Mouse (Mus musculus) forebrain, postnatal 0 days (tissue): ENCODE measurements around the gene Psors1c2. TPM values are rescaled to one million over a fixed set of nuclear protein-coding genes. Genes with fewer than 3 reads are reported as not detected.

Experiments used
- ATAC-seq: fragments of 200-750 bp; cut with Nextera tagmentation; 2 replicates; pipeline ENCODE4 v1.8.0; 2017; ENCODE audit warnings: mild to moderate bottlenecking, moderate library complexity
- DNase-seq: peaks from one replicate; pipeline ENCODE4 v3.0.0-alpha.2; 2015
- H3K27ac ChIP-seq: fragments of 300-500 bp; sonication (generic); 2 replicates; pipeline ENCODE4 v1.5.1; 2014; ENCODE audit warnings: low read depth, mild to moderate bottlenecking, antibody characterized with exemption, low read length, moderate library complexity, mixed read lengths
- H3K27me3 ChIP-seq: fragments of 300-500 bp; sonication (generic); 2 replicates; pipeline ENCODE4 v1.6.1; 2014; ENCODE audit warnings: mild to moderate bottlenecking, low read length, mixed read lengths; ENCODE audit not compliant: insufficient read depth
- H3K36me3 ChIP-seq: fragments of 300-500 bp; sonication (generic); 2 replicates; pipeline ENCODE4 v1.6.1; 2014; ENCODE audit warnings: mild to moderate bottlenecking, moderate library complexity; ENCODE audit not compliant: insufficient read depth
- H3K4me1 ChIP-seq: fragments of 300-500 bp; sonication (generic); 2 replicates; pipeline ENCODE4 v1.6.1; 2014; ENCODE audit warnings: antibody characterized with exemption; ENCODE audit not compliant: insufficient read depth
- H3K4me2 ChIP-seq: fragments of 300-500 bp; sonication (generic); 2 replicates; pipeline ENCODE4 v1.6.1; 2014; ENCODE audit warnings: low read depth, mild to moderate bottlenecking, moderate library complexity
- H3K4me3 ChIP-seq: fragments of 300-500 bp; sonication (generic); 2 replicates; pipeline ENCODE4 v1.5.1; 2014; ENCODE audit warnings: low read depth, low read length, mixed read lengths
- H3K9ac ChIP-seq: fragments of 300-500 bp; sonication (generic); 2 replicates; pipeline ENCODE4 v1.6.1; 2014; ENCODE audit warnings: mild to moderate bottlenecking
- H3K9me3 ChIP-seq: fragments of 300-500 bp; sonication (generic); 2 replicates; pipeline ENCODE4 v1.6.1; 2016; ENCODE audit warnings: low read length
- CTCF ChIP-seq: sonication (generic); IDR thresholded peaks from 2 replicates; pipeline ENCODE4 v1.5.1; 2016; ENCODE audit warnings: antibody characterized with exemption, control low read depth, low read depth
- WGBS: fragments of 180-500 bp; shearing (Covaris S2); extraction: QIAGEN DNeasy Blood & Tissue Kit; methylation state at CpG from one replicate; pipeline ENCODE4 v1.1.7; 2014; 5-methylcytosine and 5-hydroxymethylcytosine counted together
- polyA plus RNA-seq: library from polyadenylated mRNA; unstranded; fragments of >200 nt; fragmentation: Nextera tagmentation; extraction: Ambion mirVana; gene quantifications from 2 replicates; pipeline ENCODE4 v1.2.1, GENCODE M21; 2015
- total RNA-seq: library from RNA; depleted of rRNA; stranded (reverse); fragments of >200 nt; gene quantifications from 2 replicates; pipeline ENCODE4 v1.2.3, GENCODE M21; 2014

The Psors1c2 gene
- total and polyA plus RNA-seq, 2 experiments from 2014 or later = 0.31 to 0.76 TPM

GRCm38 (mm10) chr17:35550143-35550494, 17.1 kb downstream of the Psors1c2 start:
- no peaks in the 10 kb centered on the region for H3K27me3 ChIP-seq
- no peak for TF ChIP-seq CTCF
- no peak overlapping the region for H3K4me3 ChIP-seq
- H3K36me3 ChIP-seq = no peaks in the 10 kb centered on the region
- ATAC-seq (no peak), DNase-seq (no peak)
- 0 out of 2 replicates have a peak, but pooled peaks cover 8% of the 10 kb centered on the region for H3K4me1 ChIP-seq
- H3K9me3 ChIP-seq = no peaks in the 10 kb centered on the region
- no peak overlapping the region for H3K4me2 ChIP-seq
- H3K9ac ChIP-seq = no peak overlapping the region
- WGBS = 95% methylated on average over 4 of the region's 4 CpGs
- no peak overlapping the region for H3K27ac ChIP-seq

GRCm38 (mm10) chr17:35550871-35551270, 17.9 kb downstream of the Psors1c2 start:
- no peak for ATAC-seq
- H3K9me3 ChIP-seq = no peaks in the 10 kb centered on the region
- 67% methylated on average over 8 of the region's 8 CpGs for WGBS
- H3K4me1 ChIP-seq = 0 out of 2 replicates have a peak, but pooled peaks cover 8% of the 10 kb centered on the region
- H3K27ac ChIP-seq = no peak overlapping the region
- H3K4me3 ChIP-seq = no peak overlapping the region
- no peaks in the 10 kb centered on the region for H3K27me3 ChIP-seq
- H3K36me3 ChIP-seq = no peaks in the 10 kb centered on the region
- no peak overlapping the region for H3K9ac ChIP-seq
- H3K4me2 ChIP-seq = no peak overlapping the region
- no peak for TF ChIP-seq CTCF
- no peak for DNase-seq

DNA sequence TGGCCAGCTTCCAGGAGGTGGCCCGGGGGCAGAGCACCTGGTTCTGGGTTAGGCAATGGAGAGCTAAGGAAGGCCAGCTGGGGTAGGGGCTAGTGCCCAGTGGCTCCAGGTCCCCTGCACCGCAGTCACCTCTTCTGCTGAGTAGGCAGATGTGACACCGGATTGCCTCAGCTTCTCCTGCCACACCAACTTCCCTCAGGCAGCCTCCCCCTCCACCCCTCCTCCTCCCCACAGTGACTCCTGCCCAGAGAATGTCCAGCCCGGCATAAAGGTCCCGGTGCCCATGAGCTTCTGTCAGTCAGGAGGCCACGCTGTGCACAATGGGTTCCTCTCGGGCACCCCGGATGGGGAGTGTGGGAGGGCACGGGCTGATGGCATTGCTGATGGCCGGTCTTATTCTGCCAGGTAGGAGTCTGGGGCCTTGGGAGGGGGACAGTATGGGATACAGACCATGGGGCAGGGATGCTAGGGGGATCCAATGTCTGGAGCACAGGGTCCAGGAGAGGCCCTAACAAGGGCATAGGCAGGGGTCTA, 18.9 kb downstream of the Psors1c2 start, which contains the start of gene Cdsn:
Gene Cdsn (plus strand): TSS at position 248 of the 534 bp plus-strand sequence.
- H3K4me1 ChIP-seq = 0 out of 2 replicates have a peak, but pooled peaks cover 8% of the 10 kb centered on the region
- no peak for TF ChIP-seq CTCF
- WGBS = 74% methylated on average over 10 of the region's 10 CpGs
- no peak within 1 kb of the TSS for H3K27ac ChIP-seq
- no peak for DNase-seq
- no peaks in the 10 kb centered on the region for H3K36me3 ChIP-seq
- ATAC-seq = no peak
- no peak within 1 kb of the TSS for H3K4me3 ChIP-seq
- H3K27me3 ChIP-seq = no peaks in the 10 kb centered on the region
- H3K9me3 ChIP-seq = no peaks in the 10 kb centered on the region
- no peak within 1 kb of the TSS for H3K9ac ChIP-seq
- no peak within 1 kb of the TSS for H3K4me2 ChIP-seq

DNA sequence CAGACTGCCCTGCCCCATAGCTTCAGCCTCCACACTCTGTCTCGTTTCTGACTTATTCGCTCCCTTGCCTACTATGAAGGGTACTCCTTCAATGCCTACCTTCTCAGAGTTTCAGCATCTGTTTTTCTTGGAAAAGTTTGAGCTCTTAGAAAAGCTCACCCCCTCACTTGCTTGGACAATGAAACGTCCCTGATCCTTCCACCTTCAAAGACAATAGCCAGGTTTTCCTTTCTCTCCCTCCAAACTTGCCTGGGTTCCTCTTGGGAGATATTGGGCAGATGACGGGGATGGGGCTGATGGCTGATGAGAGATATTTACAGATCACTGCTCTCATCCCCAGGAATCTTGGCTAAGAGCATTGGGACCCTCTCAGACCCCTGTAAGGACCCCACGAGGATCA, 21.3 kb downstream of the Psors1c2 start:
- DNase-seq = no peak
- H3K27ac ChIP-seq = no peak overlapping the region
- no peaks in the 10 kb centered on the region for H3K36me3 ChIP-seq
- no peak overlapping the region for H3K4me3 ChIP-seq
- no peak for TF ChIP-seq CTCF
- 0 out of 2 replicates have a peak, but pooled peaks cover 7% of the 10 kb centered on the region for H3K4me1 ChIP-seq
- no peaks in the 10 kb centered on the region for H3K9me3 ChIP-seq
- H3K9ac ChIP-seq = no peak overlapping the region
- WGBS = 80% methylated on average over 5 of the region's 5 CpGs
- ATAC-seq = no peak
- H3K27me3 ChIP-seq = no peaks in the 10 kb centered on the region
- no peak overlapping the region for H3K4me2 ChIP-seq

DNA sequence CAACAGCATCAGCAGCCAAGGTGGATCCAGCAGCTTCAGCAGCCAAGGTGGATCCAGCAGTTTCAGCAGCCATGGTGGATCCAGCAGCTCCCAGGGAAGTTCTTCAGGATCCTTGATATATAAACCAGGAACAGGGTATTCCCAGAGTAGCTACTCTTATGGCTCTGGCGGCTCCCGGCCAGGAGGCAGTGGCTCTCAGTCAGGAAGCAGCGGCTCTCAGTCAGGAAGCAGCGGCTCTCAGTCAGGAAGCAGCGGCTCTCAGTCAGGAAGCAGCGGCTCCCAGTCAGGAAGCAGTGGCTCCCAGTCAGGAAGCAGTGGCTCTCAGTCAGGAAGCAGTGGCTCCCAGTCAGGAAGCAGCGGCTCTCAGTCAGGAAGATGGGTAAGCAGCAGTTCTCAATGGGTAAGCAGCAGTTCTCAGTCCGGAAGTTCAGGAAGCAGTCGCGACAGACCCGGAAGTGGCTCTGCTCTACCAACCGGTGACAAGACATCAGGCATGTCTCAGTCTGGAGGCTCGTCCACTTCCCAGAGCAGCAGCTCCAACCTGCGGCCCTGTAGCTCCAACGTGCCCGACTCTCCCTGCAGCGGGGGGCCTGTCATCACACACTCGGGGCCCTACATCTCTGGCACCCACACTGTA, 21.9 kb downstream of the Psors1c2 start:
- no peak for ATAC-seq
- no peak for TF ChIP-seq CTCF
- Histone ChIP-seq H3K4me2 (no peak overlapping the region), H3K4me3 (no peak overlapping the region), H3K27ac (no peak overlapping the region), H3K9ac (no peak overlapping the region), H3K4me1 (0 out of 2 replicates have a peak, but pooled peaks cover 1% of the 10 kb centered on the region), H3K36me3 (no peaks in the 10 kb centered on the region), H3K27me3 (no peaks in the 10 kb centered on the region), H3K9me3 (no peaks in the 10 kb centered on the region)
- DNase-seq = no peak
- WGBS = 93% methylated on average over 18 of the region's 18 CpGs

- Histone ChIP-seq H3K4me3 (no peak overlapping the region), H3K9ac (no peak overlapping the region), H3K4me2 (no peak overlapping the region), H3K36me3 (no peaks in the 10 kb centered on the region), H3K9me3 (no peaks in the 10 kb centered on the region), H3K27me3 (no peaks in the 10 kb centered on the region), H3K4me1 (no peaks in the 10 kb centered on the region), H3K27ac (no peak overlapping the region)
- DNase-seq = no peak
- WGBS = 88% methylated on average over 13 of the region's 13 CpGs
- TF ChIP-seq CTCF = no peak
- no peak for ATAC-seq
These were observed 23.3 kb downstream of the Psors1c2 start for GRCm38 (mm10) chr17:35556186-35556765.

GRCm38 (mm10) chr17:35556812-35557211, 23.8 kb downstream of the Psors1c2 start:
- TF ChIP-seq CTCF = peak; percentile 84
- Histone ChIP-seq H3K9ac (no peak overlapping the region), H3K4me2 (no peak overlapping the region), H3K4me1 (no peaks in the 10 kb centered on the region), H3K4me3 (no peak overlapping the region), H3K27ac (no peak overlapping the region), H3K9me3 (no peaks in the 10 kb centered on the region), H3K27me3 (no peaks in the 10 kb centered on the region), H3K36me3 (no peaks in the 10 kb centered on the region)
- peak; percentile 64 for DNase-seq
- WGBS = 27% methylated on average over 5 of the region's 5 CpGs
- peak; percentile 56 for ATAC-seq
